Mouse (Mus musculus): Measurements from ENCODE around the gene Slc25a19.
A peak's percentile ranks its signal among the peaks of the same experiment; 100 is the strongest.
"Not testable (repeated sequence)": the region's sequence is repeated elsewhere in the genome, so short reads cannot be mapped to it uniquely, and the experiment has no call there.

Slc25a19 gene

DNA sequence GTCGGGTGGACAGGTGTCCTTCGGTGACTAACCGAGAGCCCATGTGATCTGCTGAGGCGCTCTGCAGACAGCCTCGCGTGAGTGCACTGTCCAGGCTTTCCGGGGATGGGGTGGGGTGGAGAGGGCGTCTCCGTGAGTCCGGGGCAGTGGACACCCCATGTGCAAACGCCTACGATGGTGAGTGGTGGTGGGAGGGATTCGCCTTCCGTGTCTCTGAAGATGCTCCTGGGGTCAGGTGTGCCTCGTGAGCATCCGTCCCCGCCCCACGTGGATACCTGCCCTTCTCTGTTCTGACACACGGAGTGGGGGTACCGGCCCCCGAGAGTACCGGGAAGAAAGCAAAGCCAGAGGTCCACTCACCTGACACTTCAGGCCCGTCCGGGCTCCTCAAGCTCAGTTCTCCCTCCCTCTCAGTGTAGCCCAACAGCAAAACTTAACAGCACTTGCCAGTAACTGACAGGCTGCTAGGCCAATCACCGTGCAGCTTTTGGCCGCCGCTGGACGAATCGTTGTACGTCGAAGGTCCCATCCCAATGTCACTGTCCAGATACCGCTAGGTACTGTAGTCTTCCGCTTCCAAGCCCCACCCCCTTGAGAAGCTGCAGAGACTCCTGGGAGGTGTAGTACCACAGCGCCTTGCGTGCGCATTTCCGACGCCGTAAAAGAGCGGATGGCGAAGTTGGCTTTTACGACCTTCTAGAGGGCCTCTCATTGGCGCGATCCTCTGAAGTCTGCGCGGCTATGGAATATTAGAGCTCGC lies at the start of gene Slc25a19:
Gene Slc25a19, minus strand, starts transcription at position 591 of the 760 bp plus-strand sequence.
- DNase-seq (ENCODE audit: low spot score in 2 of 2), result peak; percentile 99 to 100

DNA sequence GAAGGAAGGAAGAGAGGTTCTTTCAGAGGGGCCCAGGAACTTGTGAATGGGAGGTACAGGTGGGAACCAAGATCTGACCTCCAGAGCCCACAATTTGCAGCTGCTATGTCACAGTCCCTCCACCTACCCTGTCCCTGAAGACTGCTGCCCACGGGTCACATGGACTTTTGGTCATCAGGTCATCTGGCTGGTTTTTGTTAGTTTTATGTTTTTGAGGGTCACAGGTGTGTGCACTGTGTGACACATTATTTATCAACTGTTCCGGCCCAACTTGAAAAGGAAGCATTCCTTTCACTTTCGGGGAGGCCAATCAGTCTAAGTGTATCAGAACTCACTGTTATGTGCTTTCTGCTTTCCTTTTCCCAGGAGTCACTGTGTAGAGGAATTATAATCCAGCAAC lies 49.4 kb upstream of the Slc25a19 start:
- no peak for DNase-seq (ENCODE audit: low spot score in 2 of 2)

DNA sequence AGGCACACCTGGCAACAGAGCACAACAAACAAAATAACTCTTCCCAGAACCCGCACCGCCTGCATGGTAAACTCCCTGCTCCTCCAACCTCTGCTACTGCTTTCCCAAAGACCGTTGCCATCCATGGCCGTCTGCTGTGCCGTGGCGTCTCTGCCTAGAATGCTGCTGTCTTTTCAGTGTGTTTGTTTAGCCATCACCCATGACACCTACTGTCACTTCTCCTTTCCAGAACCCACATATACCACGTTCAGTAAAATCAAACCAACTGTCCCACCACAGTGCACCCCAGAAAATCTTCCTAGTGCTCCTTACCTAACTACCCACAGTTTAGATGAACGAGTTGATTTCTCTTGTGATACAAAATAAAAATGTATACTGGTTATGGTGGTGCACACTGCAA lies 48.6 kb upstream of the Slc25a19 start:
- DNase-seq (ENCODE audit: low spot score in 2 of 2), result no peak

DNA sequence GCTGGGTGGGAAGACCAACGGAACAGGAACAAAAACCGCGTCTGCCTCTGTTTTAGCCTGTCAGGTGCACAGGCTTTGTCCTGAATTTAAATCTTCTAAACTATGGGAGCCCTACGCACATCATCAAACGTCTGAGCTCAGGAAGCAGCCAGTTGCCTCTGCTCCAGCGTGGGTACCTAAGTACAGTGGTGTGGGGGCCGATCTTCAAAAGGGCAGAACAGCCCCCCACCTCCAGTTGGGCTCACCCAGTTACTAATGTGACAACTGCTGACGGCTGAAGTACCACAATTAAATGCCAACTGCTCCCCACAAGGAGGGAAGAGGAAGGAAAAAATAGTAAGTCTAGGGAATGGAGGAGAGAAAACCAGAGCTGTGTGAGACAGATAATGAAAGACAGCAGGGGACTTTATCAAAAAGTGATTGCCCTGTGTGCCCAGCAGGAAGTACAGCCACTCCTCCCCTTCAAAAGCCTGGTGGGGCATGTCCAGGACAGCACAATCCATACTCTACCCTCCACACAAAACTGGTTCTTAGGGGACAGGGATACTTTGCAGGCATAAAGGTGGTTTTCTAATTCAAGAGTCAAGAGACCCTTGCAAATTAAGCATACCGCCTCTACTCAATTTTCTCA lies 46.3 kb upstream of the Slc25a19 start:
- peak; percentile 60 to 73 for DNase-seq (ENCODE audit: low spot score in 2 of 2)

DNA sequence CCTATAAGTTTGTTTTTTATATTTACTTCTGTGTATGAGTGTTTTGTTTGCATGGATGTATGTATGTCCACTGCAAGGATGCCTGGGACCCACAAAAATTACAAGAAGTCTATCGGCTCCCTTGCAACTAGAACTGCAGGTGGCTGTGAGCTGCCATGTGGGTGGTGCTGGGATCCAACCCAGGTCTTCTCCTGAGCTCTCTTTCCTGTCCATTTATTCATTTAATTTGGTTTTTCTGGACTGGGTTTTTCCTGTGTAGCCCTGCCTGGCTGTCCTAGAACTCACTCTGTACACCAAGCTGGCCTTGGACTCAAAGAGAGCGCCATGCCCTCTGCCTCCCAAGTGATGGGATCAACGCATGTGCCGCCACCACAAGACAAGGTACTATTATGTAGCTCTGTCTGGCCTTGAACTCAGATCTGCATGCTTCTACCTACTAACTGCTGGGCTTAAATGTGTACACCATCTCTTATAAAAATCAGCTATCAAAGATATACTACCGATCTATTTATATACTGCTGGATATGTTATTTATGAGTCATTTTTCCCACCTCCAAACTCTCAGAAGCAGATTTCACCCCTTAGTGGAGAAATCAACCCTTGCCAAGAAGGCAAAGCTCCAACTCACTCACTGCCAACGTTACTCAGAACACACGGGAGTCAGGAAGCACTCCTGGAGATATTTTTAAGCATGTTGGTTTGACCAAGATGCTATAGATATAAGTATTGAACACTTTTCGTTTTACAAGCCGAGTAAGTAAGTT lies 45.6 kb upstream of the Slc25a19 start:
- no peak for DNase-seq (ENCODE audit: low spot score in 2 of 2)

DNA sequence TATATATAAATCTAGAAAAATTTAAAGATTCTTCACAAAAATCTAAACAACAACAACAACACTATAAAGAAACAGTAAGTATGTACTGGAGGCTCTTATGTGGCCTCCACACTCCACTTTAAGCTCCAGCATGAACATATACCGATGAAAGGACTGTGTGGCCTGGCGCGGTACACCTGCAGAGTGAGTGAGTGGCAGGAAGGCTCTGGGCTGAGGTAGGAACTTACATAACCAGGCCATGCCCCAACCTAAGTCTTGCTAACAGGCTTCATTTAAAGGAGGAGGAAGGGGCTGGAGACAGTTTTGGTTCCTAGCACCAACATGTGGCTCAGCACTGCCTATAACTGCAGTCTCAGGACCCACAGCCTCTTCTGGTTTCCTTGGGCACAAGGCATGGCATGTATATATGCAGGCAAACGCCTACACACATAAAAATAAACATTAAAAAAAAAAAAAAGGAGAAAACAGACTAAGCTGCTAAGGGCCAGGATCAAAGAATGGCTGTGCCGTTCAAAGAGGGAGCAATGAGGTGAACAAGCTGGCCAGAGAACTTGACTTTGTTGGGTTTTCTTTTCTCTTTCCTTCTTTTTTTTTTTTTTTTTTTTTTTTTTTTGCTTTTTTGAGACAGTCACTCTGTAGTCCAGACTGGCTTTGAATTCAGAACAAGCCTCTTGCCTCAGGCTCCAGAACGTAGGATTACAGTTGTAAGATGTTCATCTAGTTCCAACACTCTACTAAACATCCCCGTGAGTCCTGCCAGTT lies 44.3 kb upstream of the Slc25a19 start:
- DNase-seq (ENCODE audit: low spot score in 2 of 2), result no peak

DNA sequence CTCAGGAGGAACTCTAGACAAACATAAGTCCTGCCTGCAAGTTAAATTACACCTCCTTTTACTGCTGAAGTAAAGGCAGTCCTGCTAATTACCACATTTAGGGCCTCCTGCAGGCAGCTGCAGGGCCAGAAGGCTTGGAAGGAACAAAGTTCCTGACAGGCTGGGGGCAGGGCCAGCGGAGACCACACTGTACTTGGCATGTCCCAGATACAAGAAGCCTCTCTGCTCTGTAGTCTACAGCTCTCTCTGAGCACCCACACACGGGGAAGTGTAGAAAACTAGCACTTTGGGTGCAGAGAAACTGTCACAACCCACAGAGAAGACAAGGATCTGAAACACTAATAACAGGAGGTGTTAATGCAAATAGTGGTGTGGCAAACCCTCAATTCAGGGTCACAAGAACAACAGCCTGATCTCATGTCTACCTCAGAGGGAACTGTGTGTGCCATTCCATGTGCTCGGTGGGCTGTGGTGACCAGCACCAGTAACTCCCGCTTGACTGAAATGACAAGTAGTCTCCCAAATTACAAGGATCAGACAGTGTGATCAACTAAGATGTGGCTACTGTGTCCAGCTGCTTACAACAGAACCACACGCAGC lies 42.5 kb upstream of the Slc25a19 start:
- DNase-seq (ENCODE audit: low spot score in 2 of 2), result peak; percentile 38 to 77

DNA sequence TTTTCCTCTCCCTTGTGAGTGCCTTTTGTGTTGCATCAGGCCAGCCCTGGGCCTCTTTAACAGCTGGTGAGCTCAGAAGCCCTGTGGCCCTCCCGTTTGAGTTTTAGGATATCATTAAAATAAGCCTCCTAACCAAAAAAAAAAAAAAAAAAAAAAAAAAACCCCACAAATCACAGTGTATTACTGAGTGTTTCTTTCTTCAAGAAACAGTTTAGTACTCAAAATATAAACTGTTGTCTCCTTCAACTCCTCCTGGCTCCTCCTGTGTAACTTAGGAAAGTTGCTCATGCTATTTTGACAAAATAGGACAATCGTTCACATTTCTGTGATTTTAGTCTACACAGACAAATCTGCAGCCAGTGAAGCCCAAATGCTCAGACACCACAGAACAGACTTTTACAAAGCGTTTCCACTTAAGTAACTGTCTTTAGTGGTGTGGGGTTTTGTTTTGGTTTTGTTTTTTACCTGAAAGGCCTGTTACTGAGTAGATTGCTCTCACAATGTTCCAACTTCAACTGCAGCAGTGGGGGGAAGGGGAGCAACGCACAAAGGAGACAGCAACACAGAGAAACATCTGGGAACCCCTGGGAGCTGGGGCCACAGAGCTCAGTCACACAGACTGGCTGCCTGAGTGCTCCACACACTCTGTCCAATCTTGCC lies 35.7 kb upstream of the Slc25a19 start:
- no peak for DNase-seq (ENCODE audit: low spot score in 2 of 2)

DNA sequence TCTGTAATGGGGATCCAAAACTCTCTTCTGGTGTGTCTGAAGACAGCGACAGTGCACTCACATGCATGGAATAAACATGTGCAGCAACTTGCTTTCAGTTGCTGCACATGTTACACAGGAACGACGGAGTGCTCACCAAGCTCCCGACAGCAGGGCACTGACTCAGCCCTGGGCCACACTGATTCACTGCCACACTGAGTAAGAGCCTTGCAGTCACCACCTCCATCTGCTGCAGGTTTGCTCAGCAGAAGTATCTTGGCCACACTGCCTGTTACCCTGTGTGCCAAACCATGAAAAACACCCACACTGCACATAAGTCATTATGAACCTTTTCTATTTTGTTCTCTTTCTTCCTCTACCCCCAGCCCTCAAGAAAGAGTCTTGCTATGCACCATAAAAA lies 32.3 kb upstream of the Slc25a19 start:
- peak; percentile 54 to 56 for DNase-seq (ENCODE audit: low spot score in 2 of 2)

DNA sequence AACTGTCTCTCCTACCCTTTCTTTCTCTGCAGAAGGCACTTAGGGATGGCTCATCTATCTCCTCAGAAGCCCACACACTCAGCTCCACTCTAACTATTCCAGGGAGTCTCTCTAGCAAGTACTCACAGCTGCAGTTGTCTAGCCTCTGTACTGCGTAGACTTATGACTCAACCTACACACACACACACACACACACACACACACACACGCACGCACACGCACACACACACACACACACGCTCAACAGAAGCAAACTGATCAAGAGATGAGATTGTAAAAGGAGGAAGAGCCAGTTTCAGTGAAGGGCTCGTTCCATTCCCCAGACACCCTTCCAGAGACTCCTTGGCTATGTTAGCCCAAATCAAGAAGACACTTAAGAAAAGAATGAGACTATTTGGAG lies 30.4 kb upstream of the Slc25a19 start:
- peak in 1 of 2 experiments; percentile 56 for DNase-seq (ENCODE audit: low spot score in 2 of 2)

DNA sequence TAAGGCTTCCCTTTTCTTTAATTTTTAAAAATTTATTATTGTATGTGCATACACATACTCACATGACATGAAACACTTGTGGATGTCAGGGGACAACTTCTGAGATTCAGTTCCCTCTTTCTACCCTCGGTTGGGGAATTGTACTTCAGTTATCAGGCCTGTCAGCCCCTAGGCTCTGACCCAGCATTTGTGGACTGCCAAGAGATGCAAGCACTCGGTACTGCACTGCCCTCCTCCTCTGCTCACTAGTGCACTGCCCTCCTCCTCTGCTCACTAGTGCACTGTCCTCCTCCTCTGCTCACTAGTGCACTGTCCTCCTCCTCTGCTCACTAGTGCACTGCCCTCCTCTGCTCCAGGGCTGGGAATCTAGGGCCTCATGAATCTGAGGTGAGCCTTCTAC lies 26.0 kb upstream of the Slc25a19 start:
- no peak for DNase-seq (ENCODE audit: low spot score in 2 of 2)

DNA sequence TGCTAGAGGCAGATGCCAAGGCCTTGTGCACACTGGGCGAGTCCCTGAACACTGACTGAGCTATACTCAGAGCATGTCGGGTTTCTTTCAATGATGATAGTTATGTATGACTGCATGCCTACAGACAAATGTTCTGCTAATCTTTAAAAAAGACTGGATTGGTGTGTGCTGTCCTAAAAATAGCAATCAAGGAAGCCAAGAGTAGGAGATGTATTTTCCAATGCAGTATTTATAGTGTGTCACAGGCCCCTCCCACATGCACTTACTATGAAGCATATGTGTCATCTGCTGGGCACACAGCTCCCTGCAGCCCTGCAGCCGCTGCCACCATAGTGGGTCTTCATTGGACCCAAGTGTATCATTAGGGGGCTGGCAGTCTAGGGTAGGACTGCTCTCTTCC lies 25.1 kb upstream of the Slc25a19 start:
- peak; percentile 39 to 55 for DNase-seq (ENCODE audit: low spot score in 2 of 2)

DNA sequence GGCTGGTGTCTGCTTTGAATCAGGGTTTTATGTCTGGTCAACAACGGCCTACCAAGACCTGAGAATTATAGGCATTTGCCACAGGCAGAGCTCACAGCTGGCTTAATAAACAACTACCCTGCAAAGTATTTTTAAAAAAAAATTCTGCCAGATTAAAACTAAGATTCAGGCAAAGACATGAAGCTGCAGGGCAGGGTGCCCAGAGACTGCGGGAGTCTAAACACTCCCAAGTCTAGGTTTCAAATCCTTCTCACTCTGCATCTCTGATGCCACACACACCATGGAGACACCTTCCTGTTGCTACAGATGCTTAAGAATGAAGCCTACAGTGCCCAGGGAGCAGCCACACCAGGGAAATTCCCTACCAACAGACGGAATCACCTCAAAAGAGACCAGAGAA lies 23.6 kb upstream of the Slc25a19 start:
- DNase-seq (ENCODE audit: low spot score in 2 of 2), result no peak

DNA sequence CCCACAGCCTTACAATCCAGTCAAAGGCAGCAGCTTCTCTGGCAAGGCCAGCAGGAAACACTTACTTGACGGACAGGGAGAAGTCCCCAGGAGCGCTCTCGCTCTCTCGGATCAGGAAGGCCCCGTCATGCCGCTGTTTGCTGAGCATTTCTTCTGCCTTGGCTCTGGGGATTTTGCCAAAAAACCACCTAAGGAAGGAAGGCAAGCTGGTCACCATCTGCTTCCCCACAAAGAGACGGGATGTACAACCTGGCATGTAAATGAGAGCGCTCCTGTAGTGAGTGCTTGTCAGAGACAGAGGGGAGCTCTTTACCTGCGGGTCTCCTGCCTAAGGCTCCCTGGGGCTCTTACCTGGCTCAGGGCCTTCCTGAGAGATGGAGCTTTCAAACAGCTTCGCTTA lies 21.6 kb upstream of the Slc25a19 start:
- DNase-seq (ENCODE audit: low spot score in 2 of 2), result peak in 1 of 2 experiments; percentile 34

DNA sequence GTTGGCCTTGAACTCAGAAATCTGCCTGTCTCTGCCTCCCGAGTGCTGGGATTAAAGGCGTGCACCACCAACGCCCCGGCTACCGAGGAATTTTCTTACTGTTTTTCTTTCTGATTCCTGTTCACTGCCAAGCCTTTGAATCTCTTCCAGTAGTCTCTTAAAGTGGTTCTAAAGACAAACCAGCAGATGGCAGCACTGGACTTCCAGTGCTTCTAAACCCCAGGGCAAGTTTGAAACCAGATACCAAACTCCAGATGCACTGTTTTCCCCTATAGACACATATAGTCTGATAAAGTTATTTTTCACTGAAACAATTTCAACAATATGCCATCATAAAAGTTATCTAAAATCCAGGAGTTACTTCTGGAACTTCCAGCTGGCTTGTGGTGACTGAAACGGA lies 19.4 kb upstream of the Slc25a19 start:
- DNase-seq (ENCODE audit: low spot score in 2 of 2), result no peak

DNA sequence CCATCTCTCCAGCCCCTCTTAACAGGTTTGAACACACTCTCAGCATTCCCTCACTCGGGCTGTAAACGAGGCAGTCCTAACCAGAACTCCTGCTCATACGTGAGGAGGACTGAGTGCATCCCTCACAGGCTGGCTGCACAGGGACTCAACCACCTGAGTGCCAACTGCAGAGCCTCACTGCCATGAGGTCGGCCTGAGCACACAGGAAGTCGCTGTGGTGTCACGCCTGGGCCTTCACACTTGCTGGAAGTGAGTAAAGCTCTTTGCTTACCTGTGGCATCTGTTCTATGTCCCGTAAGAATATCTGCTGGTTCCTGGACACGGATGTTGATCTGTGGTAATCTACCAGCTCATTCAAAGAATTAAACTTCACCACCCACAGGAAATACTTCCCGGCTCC lies 18.3 kb upstream of the Slc25a19 start:
- no peak for DNase-seq (ENCODE audit: low spot score in 2 of 2)

DNA sequence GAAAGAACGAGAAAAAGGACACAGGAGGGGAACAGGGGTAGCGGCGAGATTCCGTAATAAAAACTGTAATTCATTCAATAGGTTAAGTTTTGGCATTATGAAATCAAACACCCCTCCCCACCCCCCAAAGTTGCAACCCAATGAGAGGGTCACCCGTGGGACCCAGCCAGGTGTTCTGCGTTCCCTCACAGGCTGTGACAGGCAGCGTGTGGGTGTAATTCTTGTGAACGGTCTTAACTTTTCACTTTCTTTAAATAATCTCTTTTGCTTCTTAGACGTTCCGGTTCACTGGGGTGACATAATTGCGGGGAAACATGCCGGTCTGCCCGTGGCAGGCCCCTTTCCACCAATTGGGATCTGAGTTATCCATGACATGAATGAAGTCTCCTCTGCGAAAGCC lies 17.4 kb upstream of the Slc25a19 start:
- DNase-seq (ENCODE audit: low spot score in 2 of 2), result not testable (repeated sequence)

DNA sequence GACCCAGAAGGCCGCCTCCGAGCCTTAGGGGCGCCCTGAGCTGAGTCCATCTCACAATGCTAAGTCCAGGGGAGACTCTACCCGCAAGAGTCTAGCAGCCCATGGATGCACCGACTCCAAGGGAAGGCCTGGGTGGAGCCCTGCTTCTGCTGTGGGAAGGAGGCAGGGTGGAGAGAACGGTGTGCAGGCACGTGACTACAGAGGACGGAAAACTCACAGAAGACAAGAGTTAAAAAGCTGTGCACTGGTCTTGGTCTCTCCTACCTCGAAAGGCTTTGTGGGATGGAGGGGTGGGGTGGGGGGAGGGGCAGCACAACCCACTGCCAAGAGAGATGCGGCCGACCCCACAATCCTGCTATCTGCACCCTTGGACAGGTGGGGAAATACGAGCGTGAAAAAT lies 16.2 kb upstream of the Slc25a19 start:
- no peak for DNase-seq (ENCODE audit: low spot score in 2 of 2)

DNA sequence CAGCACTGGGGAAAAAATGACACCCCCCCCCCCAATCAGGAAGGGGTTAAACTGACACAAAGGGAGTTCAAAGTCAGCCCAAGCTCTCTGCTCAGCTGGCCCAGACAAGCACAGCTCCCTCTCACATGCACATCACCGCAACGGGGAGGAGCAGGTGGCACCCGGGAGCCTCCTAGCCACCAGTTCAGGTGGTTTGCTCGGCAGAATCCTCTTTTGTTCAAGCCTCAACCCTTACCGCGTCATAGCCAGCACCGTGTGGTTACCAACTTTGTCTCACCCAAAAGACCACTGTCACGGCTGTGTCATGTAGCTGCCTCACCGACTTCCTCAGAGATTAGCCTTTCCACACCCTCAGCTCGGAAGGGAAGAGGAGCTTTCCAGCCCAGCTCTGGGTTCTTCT lies 15.2 kb upstream of the Slc25a19 start:
- DNase-seq (ENCODE audit: low spot score in 2 of 2), result no peak

DNA sequence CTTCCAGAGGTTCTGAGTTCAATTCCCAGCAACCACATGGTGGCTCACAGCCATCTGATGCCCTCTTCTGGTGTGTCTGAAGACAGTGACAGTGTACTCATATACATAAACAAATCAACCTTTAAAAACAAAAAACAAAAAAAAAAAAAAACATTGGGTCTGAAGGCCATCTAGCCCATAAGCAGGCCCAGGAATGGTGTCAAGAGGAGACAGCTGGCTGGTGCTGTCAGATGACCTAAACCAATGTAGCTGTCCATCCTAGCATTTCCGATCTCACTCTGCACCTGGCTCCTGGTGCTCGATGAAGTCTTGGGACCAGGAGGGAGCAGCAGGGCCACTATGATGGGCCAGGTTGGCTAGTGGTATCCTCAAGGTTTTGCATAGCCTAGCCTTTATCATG lies 14.6 kb upstream of the Slc25a19 start:
- DNase-seq (ENCODE audit: low spot score in 2 of 2), result no peak

DNA sequence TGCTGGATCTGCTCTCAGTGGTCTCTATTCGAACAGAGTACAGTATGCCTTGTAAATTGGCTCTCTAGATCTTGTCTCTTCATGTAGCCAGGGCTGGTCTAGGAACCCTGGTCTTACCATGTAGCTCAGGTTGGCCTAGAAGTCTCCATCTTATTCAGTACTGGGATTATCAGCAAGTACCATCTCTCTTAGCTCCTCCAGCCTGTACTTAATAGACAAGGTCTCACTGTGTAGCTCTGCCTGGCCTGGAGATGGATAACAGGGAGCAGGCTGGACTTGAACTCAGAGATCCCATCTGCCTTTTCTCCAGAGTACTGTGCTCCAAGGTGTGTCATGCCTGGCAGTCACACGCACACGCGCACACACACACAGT lies 13.6 kb upstream of the Slc25a19 start:
- DNase-seq (ENCODE audit: low spot score in 2 of 2), result no peak
